Mouse (Mus musculus) ovary, adult 10 weeks (tissue): Measurements from ENCODE around the gene Fbxw16. TPM values are rescaled to one million over a fixed set of nuclear protein-coding genes. Genes with fewer than 3 reads are reported as not detected.

Source experiments
- polyA plus RNA-seq: library from polyadenylated mRNA; stranded (reverse); fragments of 350-450 nt; fragmentation: Illumina TruSeq; extraction: RNeasy Lipid Tissue Mini Kit (QIAGEN cat#74804); gene quantifications from one replicate; pipeline ENCODE4 v1.2.3, GENCODE M21; 2014

Fbxw16 gene
- 28.6 TPM for polyA plus RNA-seq

GRCm38 (mm10) chr9:109449040-109449439 lies at the start of gene Fbxw16:
Gene Fbxw16 (minus strand): TSS chr9:109449140.

DNA sequence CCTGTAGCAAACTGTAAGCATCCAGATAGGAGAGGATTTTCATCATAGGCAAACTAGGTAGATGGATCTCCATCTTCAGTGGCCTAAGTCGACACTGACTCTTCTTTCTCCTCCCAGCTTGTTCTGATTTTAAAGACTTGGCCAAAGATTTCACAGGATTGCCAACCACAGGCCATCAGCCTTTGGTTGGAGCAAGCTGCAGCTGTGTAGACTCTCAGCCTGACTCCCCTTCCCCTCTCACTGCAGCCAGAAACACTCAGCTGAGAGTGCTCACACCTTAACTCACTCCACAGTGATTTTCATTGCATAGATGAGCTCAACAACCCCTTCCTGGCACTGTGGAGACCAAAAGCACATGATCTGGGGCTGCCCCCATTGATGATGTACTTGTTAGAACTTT lies 46.8 kb upstream of the Fbxw16 start, which contains the start of gene Fbxw19:
Fbxw19 (minus strand) TSS at position 101 of the 400 bp plus-strand sequence.

DNA sequence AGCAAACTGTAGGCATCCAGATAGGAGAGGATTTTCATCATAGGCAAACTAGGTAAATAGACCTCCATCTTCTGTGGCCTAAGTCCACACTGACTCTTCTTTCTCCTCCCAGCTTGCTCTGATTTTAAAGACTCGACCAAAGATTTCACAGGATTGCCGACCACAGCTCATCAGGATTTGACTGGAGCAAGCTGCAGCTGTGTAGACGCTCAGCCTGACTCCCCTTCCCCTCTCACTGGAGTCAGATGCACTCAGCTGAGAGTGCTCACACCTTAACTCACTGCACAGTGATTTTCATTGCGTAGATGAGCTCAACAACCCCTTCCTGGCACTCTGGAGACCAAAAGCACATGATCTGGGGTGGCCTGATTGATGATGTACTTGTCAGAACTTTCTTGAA lies 44.7 kb downstream of the Fbxw16 start, which contains the start of gene Fbxw22:
Fbxw22 (minus strand) TSS at position 101 of the 400 bp plus-strand sequence.

Other genes starting within 250 kb of the Fbxw16 start
- gene Fbxw20, start 214.4 kb downstream of the Fbxw16 start, polyA plus RNA-seq: 17.8 TPM
- gene Fbxw14, start 161.5 kb downstream of the Fbxw16 start, polyA plus RNA-seq: 45.1 TPM
- 71.3 TPM for gene Fbxw28, start 109.5 kb downstream of the Fbxw16 start, polyA plus RNA-seq
- gene Fbxw22, start 44.8 kb downstream of the Fbxw16 start, polyA plus RNA-seq: 14.1 TPM
- gene Fbxw19, start 46.7 kb upstream of the Fbxw16 start, polyA plus RNA-seq: 30.1 TPM
- 71.9 TPM for gene Fbxw15, start 119.1 kb upstream of the Fbxw16 start, polyA plus RNA-seq
- 75.2 TPM for gene Fbxw24, start 176.9 kb upstream of the Fbxw16 start, polyA plus RNA-seq
- gene Fbxw25, start 215.5 kb upstream of the Fbxw16 start, polyA plus RNA-seq: 2.7 TPM